Mouse (Mus musculus) C2C12 (cell line): ENCODE measurements around the gene Calhm3.

ENCODE experiments used
- CTCF ChIP-seq: IDR thresholded peaks from one replicate; pipeline ENCODE4 v1.5.1; 2011; ENCODE audit not compliant: control insufficient read depth, insufficient read depth, insufficient read length
- FOSL1 ChIP-seq: IDR thresholded peaks from one replicate; pipeline ENCODE4 v1.8.0; 2011; ENCODE audit warnings: mild to moderate bottlenecking, low read length; ENCODE audit not compliant: poor library complexity, insufficient read depth, severe bottlenecking
- MAX ChIP-seq: IDR thresholded peaks from one replicate; pipeline ENCODE4 v1.6.1; 2011; ENCODE audit warnings: mild to moderate bottlenecking, control low read depth
- MYOG ChIP-seq: IDR thresholded peaks from one replicate; pipeline ENCODE4 v1.6.1; 2011; ENCODE audit not compliant: control insufficient read depth, insufficient read length; ENCODE audit errors: extremely low read depth

DNA sequence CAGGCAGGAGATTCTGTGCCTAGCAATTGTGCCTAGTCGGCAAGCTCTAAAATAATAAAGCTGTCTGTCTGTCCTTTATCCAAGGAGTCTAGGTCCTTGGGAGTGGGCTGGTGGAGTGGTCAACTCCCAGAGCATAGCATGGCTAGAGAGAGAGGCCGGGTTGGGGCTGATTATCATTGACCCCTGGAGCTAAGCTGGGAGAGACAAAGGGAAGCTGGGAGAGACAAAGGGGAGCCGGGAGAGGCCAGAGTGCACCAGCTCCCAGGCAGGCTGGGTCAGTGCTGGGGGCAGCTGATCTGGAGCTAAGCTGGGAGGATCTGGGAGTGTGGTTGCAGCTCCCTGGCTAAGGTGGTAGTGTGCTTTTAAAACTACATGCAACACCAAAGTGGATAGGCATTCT is 9.2 kb upstream of the Calhm3 start:
- TF ChIP-seq CTCF (no peak), FOSL1 (no peak), MAX (no peak), MYOG (no peak)
